Mouse (Mus musculus) monocyte, adult 5-6 weeks (primary cell): Measurements from ENCODE around the gene Gtf3c4. TPM values are rescaled to one million over a fixed set of nuclear protein-coding genes. Genes with fewer than 3 reads are reported as not detected.
A peak's percentile ranks its signal among the peaks of the same experiment; 100 is the strongest.

Source experiments
- ATAC-seq: fragments of 153-309, 156-312 bp; replicated peaks from 2 replicates; pipeline ENCODE4 v1.8.0; 2017; ENCODE audit warnings: mild to moderate bottlenecking; ENCODE audit not compliant: low TSS enrichment, insufficient number of reproducible peaks, severe bottlenecking, poor library complexity, low FRiP score
- total RNA-seq: library from RNA; stranded (forward); fragments of 200-1000, 200-491, 200-594 nt; gene quantifications from 3 replicates; pipeline ENCODE4 v1.2.3, GENCODE M21; 2017

Gtf3c4 gene
- total RNA-seq, 1 experiment from 2014 or later = 6.1 TPM

DNA sequence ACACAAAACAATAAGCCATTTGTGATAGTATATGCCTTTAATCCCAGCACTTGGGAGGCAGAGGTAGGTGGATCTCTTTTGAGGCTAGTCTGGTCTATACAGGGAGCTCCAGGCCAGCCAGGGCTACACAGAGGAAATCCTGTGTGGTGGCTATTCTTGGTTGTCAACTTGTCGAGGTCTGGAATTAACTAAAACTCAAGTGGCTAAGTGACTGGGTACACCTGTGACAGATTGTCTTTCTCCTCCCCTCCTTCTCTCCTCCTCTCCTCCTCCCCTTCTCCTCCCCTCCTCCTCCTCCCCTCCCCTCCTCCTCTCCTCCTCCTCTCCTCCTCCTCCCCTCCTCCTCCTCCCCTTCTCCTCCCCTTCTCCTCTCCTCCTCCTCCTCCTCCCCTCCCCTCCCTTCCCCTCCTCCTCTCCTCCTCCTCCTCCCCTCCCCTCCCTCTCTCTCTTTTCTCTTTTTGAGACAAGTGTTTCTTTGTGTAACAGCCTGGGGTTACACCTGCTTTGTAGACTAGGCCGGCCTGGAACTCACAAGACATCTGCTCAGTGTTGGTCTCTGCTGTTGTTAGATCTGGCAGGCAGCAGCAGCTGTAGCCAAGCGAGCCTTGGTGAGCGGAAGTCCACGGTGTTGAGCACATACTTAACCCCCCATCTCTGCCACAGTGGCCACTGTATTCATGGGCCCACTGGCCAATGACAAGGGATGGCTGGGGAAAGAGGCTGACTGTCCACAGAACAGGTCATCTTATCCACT lies 29.7 kb downstream of the Gtf3c4 start:
- ATAC-seq = no peak

DNA sequence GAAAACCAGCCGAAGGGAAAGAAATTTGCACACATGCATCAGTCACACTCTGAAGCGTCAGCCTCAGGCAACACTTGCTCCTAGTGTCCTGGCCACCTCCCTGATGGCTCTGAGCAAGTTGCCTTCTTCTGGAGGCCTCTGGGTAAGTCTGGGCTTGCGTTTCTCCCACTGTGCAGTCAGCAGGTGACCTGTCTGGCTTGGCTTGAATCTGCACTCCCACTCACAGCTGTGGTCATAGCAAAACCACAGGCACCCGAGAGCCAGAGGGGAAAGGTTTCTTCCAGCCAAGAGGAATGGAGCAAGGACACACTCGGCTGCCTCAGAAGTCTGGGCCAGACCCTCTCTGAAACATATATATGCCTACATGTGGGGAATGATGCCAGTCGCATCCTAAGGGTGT lies 31.3 kb downstream of the Gtf3c4 start:
- no peak for ATAC-seq

DNA sequence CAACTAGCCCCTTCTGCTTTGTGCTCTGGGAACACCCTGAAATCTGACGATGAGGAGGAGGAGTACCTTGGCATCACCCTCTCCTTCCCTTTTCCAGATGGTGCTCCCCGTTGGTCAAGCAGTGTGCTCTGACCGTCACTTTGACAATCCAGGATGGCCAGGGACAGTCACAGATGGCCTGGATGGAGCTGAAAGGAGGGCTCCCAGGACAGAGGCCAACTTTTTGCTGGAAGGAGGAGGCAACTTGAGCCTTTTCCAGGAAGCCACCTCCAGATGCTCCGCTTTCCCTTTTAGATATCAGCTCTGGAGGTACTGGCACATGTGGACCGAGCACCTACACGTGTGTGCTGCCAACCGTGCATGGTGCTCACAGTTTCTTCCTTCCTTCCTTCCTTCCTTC lies 36.8 kb downstream of the Gtf3c4 start:
- ATAC-seq = no peak

DNA sequence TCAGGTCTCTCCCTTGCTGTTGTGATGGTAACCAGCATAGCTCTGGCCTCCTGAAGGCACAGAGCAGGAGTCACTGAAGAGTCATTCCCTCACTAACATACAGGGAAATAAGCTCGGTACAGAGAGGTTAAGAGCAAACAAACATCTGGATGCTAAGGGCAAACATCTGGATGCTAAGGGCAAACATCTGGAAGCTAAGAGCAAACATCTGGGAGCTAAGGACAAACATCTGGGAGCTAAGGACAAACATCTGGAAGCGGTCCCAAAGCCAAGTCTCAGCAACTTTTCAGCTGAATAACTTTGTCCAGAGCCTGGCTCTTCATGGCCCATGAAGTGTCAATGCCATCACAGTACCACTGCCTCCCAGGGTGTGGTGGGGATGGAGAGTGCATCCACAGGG lies 40.6 kb downstream of the Gtf3c4 start:
- ATAC-seq = no peak

DNA sequence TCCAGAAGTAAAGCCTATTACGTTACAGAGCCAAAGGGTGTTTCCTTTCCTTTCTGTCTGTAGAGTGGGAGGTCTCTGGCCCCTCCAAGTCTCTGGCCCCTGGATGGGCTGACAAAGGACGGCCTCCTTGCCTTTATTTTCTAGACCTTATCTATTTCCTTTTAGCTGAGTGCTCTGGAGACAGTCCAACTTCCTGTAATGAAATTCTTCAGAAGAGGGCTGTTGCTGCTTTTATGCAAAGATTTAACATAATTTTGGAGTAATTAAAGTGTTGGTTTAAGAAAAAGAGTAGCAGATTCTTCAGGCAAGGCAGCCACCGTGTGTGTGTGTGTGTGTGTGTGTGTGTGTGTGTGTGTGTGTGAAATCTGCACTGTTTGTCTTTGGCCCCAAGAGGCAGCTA lies 41.8 kb downstream of the Gtf3c4 start:
- ATAC-seq = no peak

DNA sequence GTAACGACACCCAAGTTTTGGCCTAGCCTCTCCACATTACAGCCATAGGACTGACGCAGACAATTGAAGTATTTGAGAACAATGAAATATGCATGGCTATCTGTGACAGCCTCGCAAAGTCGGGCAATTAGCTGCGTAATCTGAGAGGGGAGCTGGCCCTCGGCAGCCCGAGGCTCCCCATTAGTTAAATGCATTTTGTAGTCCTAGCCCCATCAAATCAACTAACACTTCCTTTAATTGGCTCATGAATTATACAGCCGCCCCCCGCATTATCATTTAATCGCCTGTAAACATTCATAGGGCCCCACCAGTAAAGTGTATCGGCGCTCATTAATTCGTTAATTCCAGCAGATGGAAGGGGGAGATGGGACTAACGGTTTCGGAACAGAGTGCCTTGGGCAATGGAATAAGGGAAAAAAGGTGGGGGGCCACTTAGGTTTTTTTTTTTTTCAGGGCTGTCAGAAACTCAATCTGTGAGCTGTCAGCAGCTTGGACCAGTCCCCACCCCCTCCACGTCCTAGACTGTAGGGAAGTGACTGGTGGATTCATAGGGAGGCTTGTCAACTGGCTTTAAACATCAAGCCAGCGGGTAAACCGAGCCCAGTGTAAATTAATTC lies 42.6 kb downstream of the Gtf3c4 start:
- ATAC-seq = no peak

DNA sequence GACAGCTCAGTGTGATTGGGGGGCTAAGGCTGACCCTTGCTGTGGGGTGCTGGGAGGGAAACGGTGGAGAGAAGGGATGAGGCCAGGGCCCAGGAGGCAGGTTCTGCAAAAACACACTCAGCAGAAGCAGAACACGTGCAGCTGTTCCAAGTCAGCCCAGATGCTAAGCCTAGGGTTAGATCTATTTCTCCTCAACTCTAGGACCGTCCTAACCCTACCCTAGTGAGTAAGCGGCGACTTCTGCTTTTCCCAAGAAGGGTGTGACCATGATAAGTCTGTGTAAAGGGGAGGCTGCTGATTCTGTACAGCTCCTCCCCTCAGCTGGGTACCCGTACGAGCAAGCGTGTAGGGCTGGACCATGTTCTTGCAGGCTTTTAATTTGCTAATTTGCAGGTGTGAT lies 43.9 kb downstream of the Gtf3c4 start:
- ATAC-seq = peak; percentile 90

DNA sequence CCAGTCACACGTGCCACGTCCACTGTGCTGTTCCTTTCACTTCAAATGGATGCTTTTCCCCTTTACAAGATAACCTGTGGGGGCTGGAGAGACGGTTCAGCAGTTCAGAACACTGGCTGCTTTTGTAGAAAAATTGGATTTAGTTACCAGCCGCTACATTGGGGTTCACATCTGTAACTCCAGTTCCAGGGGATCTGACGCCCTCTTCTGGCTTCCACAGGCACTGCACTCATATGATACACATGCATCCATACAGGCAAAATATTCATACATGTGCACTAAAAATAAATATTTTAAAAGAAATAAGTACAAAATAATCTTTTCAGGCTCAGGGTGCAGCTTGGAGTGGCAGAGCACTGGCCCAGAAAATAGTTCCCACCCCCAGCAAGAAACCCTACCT lies 45.5 kb downstream of the Gtf3c4 start:
- ATAC-seq = no peak

DNA sequence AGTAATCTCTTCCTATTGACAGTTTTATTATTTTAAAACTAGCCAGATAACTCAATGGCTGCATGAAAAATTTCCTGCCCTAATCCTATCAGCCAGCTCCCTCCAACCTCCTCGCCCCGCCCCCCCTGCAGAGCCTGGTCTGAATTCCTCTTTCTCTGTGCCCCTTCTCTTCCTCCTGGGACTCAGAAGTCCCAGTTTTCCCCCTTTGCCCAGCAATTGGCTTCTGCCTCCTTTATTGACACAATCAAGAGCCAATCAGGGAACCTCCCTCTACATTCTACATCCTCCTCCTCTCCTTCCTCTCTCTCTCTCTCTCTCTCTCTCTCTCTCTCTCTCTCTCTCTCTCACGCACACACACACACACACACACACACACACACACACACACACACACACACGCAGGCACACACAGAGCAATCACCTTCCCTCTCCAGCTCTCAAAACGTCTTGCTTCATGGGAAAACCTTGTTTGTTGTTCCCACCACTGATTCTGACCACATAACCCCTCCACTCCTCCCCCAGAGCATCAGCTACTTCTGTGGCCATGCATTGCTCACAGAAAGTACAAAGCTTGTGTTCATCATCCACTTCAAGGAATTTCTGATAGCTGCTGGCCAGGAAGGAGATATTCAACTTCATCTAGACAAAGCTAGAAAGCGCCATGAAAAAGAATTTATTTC lies 47.1 kb downstream of the Gtf3c4 start:
- ATAC-seq = no peak

DNA sequence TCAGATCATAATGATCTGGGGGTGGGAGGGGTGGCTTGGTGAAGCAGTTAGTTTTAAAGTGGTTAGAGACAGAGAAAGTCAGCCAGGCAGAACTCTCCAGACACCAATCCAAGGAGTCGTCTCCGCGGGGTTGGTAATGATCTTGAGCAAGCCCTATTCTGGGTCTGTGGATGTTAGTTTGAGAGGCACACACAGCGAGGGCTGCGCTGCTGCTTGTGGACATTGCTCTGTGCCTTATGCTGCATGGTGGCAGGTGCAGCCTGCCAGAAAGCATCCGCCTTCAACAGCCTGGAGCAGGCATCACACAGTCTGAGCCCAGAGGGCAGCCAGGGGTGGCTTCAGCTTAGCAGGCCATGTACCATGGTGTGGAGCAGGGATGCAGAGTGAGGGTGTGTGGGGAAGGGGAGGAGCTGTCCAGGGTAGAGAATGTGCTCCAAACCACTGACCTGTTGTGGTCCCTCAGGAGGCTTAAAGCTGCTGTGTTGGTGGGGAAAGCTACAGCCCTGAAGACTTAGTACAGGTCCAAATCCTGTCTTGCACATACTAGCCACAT lies 53.0 kb downstream of the Gtf3c4 start:
- no peak for ATAC-seq

DNA sequence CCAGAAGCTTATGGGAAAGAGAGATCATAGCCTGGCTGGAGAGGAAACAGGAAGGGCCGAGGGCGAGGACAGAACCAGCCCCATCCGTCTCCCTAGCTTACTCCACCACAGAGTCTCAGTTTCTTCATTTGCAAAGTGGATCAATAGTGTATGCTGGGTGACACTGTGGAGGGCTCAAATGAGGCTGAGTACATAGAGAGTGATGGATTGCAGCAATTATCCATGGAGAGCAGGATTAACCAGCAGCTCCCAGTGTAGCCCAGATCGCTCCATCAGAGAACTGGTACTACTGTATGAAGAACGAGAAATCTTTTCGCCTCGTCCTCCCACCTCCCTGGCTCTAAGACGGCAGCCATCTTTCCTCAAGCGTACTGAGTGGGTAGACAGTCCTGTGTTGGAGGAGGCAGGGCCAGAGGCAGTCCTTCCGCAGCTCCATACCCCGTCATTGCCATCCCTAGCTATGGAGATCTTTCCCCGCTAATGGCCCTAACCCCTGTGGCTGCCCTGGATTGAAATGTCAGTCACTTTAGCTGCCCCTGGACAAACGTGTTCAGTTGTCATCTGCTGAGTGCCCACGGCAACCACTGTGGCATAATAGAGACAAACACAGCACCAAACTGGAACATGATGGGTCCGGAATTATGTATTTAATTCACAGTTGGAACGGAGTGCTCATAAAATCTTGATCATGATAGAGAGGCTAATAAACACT lies 53.6 kb downstream of the Gtf3c4 start:
- no peak for ATAC-seq

DNA sequence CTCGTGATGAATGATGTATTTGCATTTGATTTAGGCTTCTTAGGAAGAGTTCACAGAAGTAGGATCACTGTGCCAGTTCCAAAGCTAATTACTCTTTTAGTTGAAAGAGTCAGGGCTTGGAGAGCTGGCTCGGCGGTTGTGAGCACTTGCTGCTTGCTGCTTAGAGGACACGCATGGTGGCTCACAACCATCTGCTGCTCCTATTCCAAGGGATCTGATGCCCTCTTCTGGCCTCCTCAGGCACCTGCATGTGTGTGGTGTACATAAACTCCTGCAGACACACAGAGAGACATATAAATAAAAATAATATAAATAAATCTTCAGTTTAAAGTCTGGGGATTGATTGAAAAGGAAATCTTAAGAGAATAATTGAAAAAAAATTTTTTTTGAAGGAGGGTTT lies 58.9 kb downstream of the Gtf3c4 start:
- ATAC-seq = no peak

DNA sequence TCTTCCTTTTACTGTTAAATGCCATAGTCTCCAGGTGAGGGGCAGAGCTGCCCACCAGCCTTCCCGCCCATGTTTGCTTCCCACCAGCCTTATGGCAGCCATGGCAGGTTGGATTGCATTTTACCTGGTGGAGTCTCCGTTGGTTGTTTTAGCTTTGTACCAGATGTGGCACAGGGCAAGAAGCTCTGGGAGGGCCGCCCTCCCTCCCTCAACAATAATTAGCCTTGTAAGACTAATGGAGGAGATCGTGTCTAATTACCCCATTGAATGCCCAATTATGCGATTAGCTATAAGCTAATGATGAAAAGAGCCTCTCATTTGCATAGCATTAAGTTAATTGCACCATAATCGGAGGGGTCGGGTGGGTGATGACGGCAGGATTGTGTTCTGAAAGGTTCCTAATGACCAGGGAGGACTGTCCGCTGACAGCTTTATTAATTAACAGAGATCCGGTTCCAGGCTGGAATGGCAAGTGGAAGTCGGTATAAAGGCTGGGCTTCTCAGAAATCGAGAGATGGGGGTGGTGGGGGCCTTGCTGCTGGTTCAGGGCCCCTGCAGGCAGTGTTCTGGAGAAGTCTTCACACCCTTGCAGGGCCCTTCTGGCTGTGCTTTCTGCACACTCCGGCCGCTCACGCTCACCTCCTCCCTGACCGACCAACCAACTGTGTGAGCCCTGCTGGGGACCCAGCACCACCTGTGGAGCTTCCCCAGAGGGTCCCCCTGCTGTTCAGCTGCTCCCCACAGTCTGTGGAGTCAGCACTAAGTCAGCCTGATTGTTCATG lies 60.0 kb downstream of the Gtf3c4 start:
- no peak for ATAC-seq

DNA sequence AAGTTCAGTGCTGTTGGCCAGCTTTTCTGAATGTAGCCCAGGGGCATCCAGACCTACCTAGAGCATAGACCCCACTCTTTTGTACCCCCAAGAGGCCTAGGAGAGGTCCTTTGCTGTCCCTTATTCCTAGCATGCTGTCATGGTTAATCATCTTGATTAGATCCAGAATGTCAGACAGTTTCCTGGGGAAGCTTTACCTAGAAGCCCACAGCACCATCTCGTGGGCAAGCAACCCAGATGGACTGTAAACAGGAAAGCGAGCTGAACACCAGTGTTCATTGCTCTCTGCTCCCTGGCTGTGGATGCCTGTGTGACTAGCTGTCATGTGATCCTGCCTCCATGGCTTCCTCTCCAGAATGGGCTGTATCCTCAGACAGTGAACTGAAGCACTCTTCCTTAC lies 63.4 kb downstream of the Gtf3c4 start:
- no peak for ATAC-seq

DNA sequence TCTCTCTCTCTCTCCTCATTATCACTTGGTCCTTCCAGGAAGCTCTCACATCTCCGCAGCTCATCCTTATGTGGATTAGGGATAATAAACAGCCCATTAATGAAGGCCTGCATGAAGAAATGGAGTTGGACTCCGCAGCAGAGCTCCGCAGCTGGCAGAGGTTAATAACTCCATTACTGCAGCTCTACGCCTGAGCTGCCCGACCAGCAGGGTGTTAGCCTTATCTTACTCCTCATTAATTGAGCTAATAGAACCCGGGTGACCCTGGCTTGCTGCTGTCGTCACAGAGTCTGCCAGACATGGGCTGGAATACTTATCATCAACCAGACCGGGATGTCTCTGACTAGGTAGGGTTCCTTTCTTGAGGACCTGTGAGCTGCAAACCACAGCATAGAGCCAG lies 66.1 kb downstream of the Gtf3c4 start:
- no peak for ATAC-seq
